In the genomic region with DNA sequence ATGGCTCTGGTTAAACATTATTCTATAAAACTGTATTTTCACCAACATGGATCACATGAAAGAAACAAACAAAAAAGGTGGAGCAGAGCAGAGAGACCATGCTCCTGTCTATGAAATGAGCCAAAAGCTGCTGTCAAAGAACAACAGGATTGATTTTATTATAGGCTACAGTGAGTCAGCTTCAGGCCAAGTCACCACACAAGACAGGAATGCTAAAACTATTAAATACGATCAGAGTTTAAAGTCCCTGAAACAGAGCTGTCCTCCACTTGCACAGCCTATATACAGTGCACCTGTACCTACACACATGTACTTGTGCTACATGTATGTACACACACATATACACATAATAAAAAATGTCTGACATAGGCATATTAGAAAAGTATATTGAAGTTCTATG, we compare ENCODE assay signal across 16 mouse cellular contexts.
"Had no signal": no experiment of that assay in that cellular context is flagged by ENCODE, and none has a peak within 500 bp of the region (broad histone marks: within the 10 kb centered on the region; RNA-seq: fewer than 3 reads in every experiment).

No protein-coding gene starts in this region.

- H3K9me3 ChIP-seq: neural tube, embryonic 13.5 days; neural tube, embryonic 15.5 days; stomach, embryonic 15.5 days had no signal

- H3K4me1 ChIP-seq: neural tube, embryonic 13.5 days; neural tube, embryonic 15.5 days; stomach, embryonic 15.5 days had no signal

- H3K9ac ChIP-seq: neural tube, embryonic 13.5 days; neural tube, embryonic 15.5 days; stomach, embryonic 15.5 days had no signal

- H3K4me3 ChIP-seq: neural tube, embryonic 13.5 days; neural tube, embryonic 15.5 days; stomach, embryonic 15.5 days had no signal

- H3K27ac ChIP-seq: neural tube, embryonic 13.5 days; neural tube, embryonic 15.5 days; stomach, embryonic 15.5 days; stomach, postnatal 0 days had no signal

- H3K4me2 ChIP-seq: neural tube, embryonic 13.5 days; neural tube, embryonic 15.5 days; stomach, embryonic 15.5 days had no signal

- DNase-seq: retina, postnatal 1 day; right cerebral cortex, adult 18-20 months; right cerebral cortex, postnatal 14 days; right cerebral cortex, postnatal 25 days; right cerebral cortex, postnatal 4 days; spleen, adult 18-20 months; thymus, adult 18-20 months; thymus, adult 2 months; thymus, postnatal 14 days; thymus, postnatal 25 days; thymus, postnatal 36 days; thymus, postnatal 4 days had no signal

- H3K36me3 ChIP-seq: neural tube, embryonic 15.5 days; stomach, embryonic 15.5 days had no signal

- H3K27me3 ChIP-seq: neural tube, embryonic 13.5 days; neural tube, embryonic 15.5 days; stomach, embryonic 15.5 days had no signal
